Mouse (Mus musculus) stomach, postnatal 0 days (tissue): ENCODE measurements around the gene Olfr1411. TPM values are rescaled to one million over a fixed set of nuclear protein-coding genes. Genes with fewer than 3 reads are reported as not detected.

Experiments used
- ATAC-seq: fragments of 200-750 bp; cut with Nextera tagmentation; 2 replicates; pipeline ENCODE4 v1.8.0; 2017; ENCODE audit not compliant: low FRiP score, low TSS enrichment
- DNase-seq: peaks from one replicate; pipeline ENCODE4 v3.0.0-alpha.2; 2016; ENCODE audit warnings: low spot score
- H3K27ac ChIP-seq: fragments of 300-500 bp; sonication (generic); replicated peaks from 2 replicates; pipeline ENCODE4 v1.5.1; 2014; ENCODE audit warnings: mild to moderate bottlenecking, control low read depth
- H3K27me3 ChIP-seq: fragments of 300-500 bp; sonication (generic); 2 replicates; pipeline ENCODE4 v1.6.1; 2014; ENCODE audit warnings: low read length; ENCODE audit not compliant: control insufficient read depth, insufficient read depth
- H3K36me3 ChIP-seq: fragments of 300-500 bp; sonication (generic); 2 replicates; pipeline ENCODE4 v1.6.1; 2014; ENCODE audit warnings: low read length, mixed read lengths; ENCODE audit not compliant: control insufficient read depth, insufficient read depth
- H3K4me1 ChIP-seq: fragments of 300-500 bp; sonication (generic); replicated peaks from 2 replicates; pipeline ENCODE4 v1.6.1; 2014; ENCODE audit warnings: antibody characterized with exemption; ENCODE audit not compliant: control insufficient read depth, insufficient read depth
- H3K4me2 ChIP-seq: fragments of 300-500 bp; sonication (generic); replicated peaks from 2 replicates; pipeline ENCODE4 v1.6.1; 2014; ENCODE audit warnings: low read depth, mild to moderate bottlenecking, control low read depth, moderate library complexity
- H3K4me3 ChIP-seq: fragments of 300-500 bp; sonication (generic); 2 replicates; pipeline ENCODE4 v1.5.1; 2014; ENCODE audit warnings: low read depth, low read length, control low read depth
- H3K9ac ChIP-seq: fragments of 300-500 bp; sonication (generic); 2 replicates; pipeline ENCODE4 v1.6.1; 2014; ENCODE audit warnings: mild to moderate bottlenecking, low read length, control low read depth, mixed read lengths
- H3K9me3 ChIP-seq: fragments of 300-500 bp; sonication (generic); 2 replicates; pipeline ENCODE4 v1.6.1; 2016; ENCODE audit warnings: low read length; ENCODE audit not compliant: control insufficient read depth
- CTCF ChIP-seq: IDR thresholded peaks from 2 replicates; pipeline ENCODE4 v1.5.1; 2016; ENCODE audit warnings: antibody characterized with exemption, low read depth, mild to moderate bottlenecking, moderate library complexity
- EP300 ChIP-seq: optimal IDR thresholded peaks from 2 replicates; pipeline ENCODE3; 2016; ENCODE audit warnings: antibody characterized with exemption
- WGBS: fragments of 180-500 bp; shearing (Covaris S2); extraction: QIAGEN DNeasy Blood & Tissue Kit; methylation state at CpG from one replicate; pipeline ENCODE4 v1.1.7; 2014; 5-methylcytosine and 5-hydroxymethylcytosine counted together
- polyA plus RNA-seq: library from polyadenylated mRNA; unstranded; fragments of >200 nt; fragmentation: Nextera tagmentation; extraction: Ambion mirVana; gene quantifications from 2 replicates; pipeline ENCODE4 v1.2.1, GENCODE M21; 2015

The Olfr1411 gene
- polyA plus RNA-seq, 1 experiment from 2014 or later = not detected

DNA sequence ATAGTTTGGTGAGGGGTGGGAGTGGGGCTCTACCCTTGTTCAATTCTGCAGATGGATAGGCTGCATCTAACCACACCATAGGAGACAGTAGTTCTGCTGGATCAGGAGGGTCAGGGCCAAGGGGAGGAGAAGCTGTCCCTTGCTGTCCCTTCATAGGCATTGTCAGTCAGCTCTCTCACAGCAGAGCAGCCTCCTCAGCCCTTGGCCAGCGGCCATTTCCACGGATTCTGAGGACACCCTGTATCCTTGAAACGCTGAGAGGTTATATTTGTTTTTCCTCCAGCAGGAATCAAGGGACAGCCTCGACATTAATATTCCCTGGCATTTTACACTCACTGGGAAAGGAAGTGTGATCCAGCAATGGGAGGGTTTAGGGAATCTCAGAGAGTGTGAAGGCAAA is 24.1 kb downstream of the Olfr1411 start:
- no peak for TF ChIP-seq CTCF
- no peak for TF ChIP-seq EP300
- no peaks in the 10 kb centered on the region for H3K4me1 ChIP-seq
- no peak overlapping the region for H3K4me3 ChIP-seq
- H3K4me2 ChIP-seq = no peak overlapping the region
- H3K27me3 ChIP-seq = no peaks in the 10 kb centered on the region
- ATAC-seq (no peak), DNase-seq (no peak)
- no peak overlapping the region for H3K27ac ChIP-seq
- WGBS = 38% methylated on average over 4 of the region's 4 CpGs
- H3K9ac ChIP-seq = no peak overlapping the region
- H3K9me3 ChIP-seq = no peaks in the 10 kb centered on the region
- H3K36me3 ChIP-seq = no peaks in the 10 kb centered on the region

GRCm38 (mm10) chr1:92628227-92628626 is 34.0 kb downstream of the Olfr1411 start:
- TF ChIP-seq EP300 = no peak
- no peak for TF ChIP-seq CTCF
- DNase-seq = no peak
- Histone ChIP-seq H3K9ac (no peak overlapping the region), H3K4me2 (no peak overlapping the region), H3K36me3 (no peaks in the 10 kb centered on the region), H3K27me3 (no peaks in the 10 kb centered on the region), H3K9me3 (no peaks in the 10 kb centered on the region), H3K4me3 (no peak overlapping the region), H3K4me1 (no peaks in the 10 kb centered on the region), H3K27ac (no peak overlapping the region)
- no peak for ATAC-seq
- WGBS = 67% methylated on average over 4 of the region's 4 CpGs

DNA sequence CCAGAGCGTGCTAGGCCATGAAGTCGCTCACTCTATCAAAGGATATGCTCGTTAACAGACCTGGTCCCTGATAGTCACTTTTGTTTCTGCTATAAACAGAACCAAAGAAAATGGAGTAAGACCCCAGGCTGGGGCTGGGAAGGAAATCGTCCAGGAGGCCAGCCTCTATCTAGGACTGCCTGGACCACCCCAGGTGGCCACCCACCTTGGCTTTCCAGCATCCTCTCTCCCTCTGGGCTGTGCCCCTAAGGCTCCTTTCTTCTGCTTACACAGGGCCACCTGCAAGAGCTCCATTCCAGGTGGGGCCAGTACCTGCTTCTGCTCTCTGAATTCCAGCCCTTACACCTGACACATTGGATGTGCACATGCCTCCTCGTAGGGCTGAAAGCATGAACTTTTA is 38.0 kb downstream of the Olfr1411 start:
- no peak for ATAC-seq
- WGBS = 74% methylated on average over 5 of the region's 5 CpGs

DNA sequence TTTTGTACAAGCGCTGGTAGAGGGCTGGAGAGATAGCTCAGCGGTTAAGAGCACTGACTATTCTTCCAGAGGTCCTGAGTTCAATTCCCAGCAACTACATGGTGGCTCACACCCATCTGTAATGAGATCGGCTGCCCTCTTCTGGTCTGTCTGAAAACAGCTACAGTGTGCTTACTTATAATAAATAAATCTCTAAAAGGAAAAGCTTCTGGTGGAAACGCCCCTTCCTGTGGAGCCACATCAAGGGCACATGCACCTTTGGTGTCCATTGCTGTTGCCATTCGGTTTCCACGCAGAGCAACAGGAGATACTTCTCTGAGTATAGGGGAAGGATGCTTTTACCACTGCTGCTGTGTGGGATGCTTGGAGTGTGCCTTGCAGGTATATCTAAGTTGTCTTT is 38.7 kb downstream of the Olfr1411 start:
- DNase-seq (no peak), ATAC-seq (no peak)
- H3K27ac ChIP-seq = no peak overlapping the region
- no peaks in the 10 kb centered on the region for H3K4me1 ChIP-seq
- H3K4me2 ChIP-seq = no peak overlapping the region
- H3K4me3 ChIP-seq = no peak overlapping the region
- no peaks in the 10 kb centered on the region for H3K27me3 ChIP-seq
- 59% methylated on average over 6 of the region's 6 CpGs for WGBS
- H3K9ac ChIP-seq = no peak overlapping the region
- TF ChIP-seq CTCF = no peak; the same call in 1 of the 2 replicates
- no peak for TF ChIP-seq EP300
- no peaks in the 10 kb centered on the region for H3K9me3 ChIP-seq
- H3K36me3 ChIP-seq = peaks cover 8% of the 10 kb centered on the region

More for the DNA sequence above, 38.0 kb downstream of the Olfr1411 start:
- Histone ChIP-seq H3K36me3 (peaks cover 8% of the 10 kb centered on the region), H3K4me1 (no peaks in the 10 kb centered on the region), H3K27ac (no peak overlapping the region), H3K4me2 (no peak overlapping the region), H3K9me3 (no peaks in the 10 kb centered on the region), H3K27me3 (no peaks in the 10 kb centered on the region), H3K9ac (no peak overlapping the region), H3K4me3 (no peak overlapping the region)
- TF ChIP-seq CTCF = no peak
- TF ChIP-seq EP300 = no peak
- no peak for DNase-seq

GRCm38 (mm10) chr1:92633726-92634125 is 39.5 kb downstream of the Olfr1411 start:
- TF ChIP-seq EP300 (no peak), CTCF (no peak)
- DNase-seq (no peak), ATAC-seq (no peak)
- Histone ChIP-seq H3K36me3 (peaks cover 8% of the 10 kb centered on the region), H3K9ac (no peak overlapping the region), H3K27me3 (no peaks in the 10 kb centered on the region), H3K4me1 (no peaks in the 10 kb centered on the region), H3K27ac (no peak overlapping the region), H3K4me3 (no peak overlapping the region), H3K4me2 (no peak overlapping the region), H3K9me3 (no peaks in the 10 kb centered on the region)
- 84% methylated on average over 8 of the region's 8 CpGs for WGBS

- H3K4me3 ChIP-seq = no peak overlapping the region
- H3K9me3 ChIP-seq = no peaks in the 10 kb centered on the region
- no peaks in the 10 kb centered on the region for H3K4me1 ChIP-seq
- 67% methylated on average over 1 of the region's 1 CpGs for WGBS
- H3K9ac ChIP-seq = no peak overlapping the region
- ATAC-seq (no peak), DNase-seq (no peak)
- H3K27me3 ChIP-seq = no peaks in the 10 kb centered on the region
- peaks cover 11% of the 10 kb centered on the region for H3K36me3 ChIP-seq
- H3K27ac ChIP-seq = no peak overlapping the region
- TF ChIP-seq CTCF (no peak), EP300 (no peak)
- no peak overlapping the region for H3K4me2 ChIP-seq
These were observed 40.4 kb downstream of the Olfr1411 start for GRCm38 (mm10) chr1:92634569-92634968.
